Mouse (Mus musculus): ENCODE measurements at regions not wholly inside any gene's neighbourhood (a gene's known extent, or its start where the extent isn't known, plus 50 kb on each side); places are given as distances from the start of the nearest gene placed in this dataset.

DNA sequence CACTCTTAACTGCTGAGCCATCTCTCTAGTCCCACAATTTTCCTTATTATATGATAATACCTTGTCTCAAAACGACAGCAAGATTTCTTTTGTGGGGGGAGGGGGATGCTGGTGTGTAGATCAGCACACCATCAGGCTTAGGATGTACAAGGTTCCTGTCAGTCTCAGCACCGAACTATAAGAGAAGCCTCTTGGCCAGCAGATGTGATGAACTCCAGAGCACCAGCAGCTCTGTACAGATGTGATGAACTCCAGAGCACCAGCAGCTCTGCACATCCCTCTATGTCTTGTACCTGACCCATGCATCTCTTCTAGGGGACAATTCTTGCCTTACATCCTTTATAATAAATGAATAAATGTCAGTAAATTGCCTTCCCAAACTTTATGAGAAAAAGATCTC is 1163.7 kb downstream of the 4930447A16Rik start:
- no peak for TF ChIP-seq POLR2A (IDR thresholded peaks at IDR 0.05; ENCODE audit: borderline replicate concordance, extremely low read depth, insufficient read depth, insufficient read length, poor library complexity, severe bottlenecking)
- no peak for TF ChIP-seq CTCF (IDR thresholded peaks at IDR 0.05; ENCODE audit: borderline replicate concordance, extremely low read depth, insufficient read depth, insufficient read length)

Measured in brain, embryonic 14.5 days (tissue).